ENCODE assay signal across 1 mouse cellular context in genomic region chr16:13818560-13819393, GRCm38 (mm10).
TF ChIP-seq lines count a peak whose summit lies in the region.

Ntan1 (plus strand) TSS chr16:13818845.

TF ChIP-seq in CH12.LX, 34 proteins besides CTCF, POLR2A, EP300 and RAD21 (continued from another document):
- peak; percentile 61; the same call in 1 of the 2 replicates for TF ChIP-seq MYC (IDR thresholded peaks at IDR 0.05; ENCODE audit: low read depth, low read length)
- no peak for TF ChIP-seq MAFK (IDR thresholded peaks at IDR 0.05; ENCODE audit: insufficient replicate concordance, low read length)
- TF ChIP-seq ELF1 (IDR thresholded peaks at IDR 0.05; ENCODE audit: low read depth, low read length): peak; percentile 87
- no peak; the same call in 1 of the 2 replicates for TF ChIP-seq POLR2AphosphoS2 (IDR thresholded peaks at IDR 0.05; ENCODE audit: low read depth, low read length)
- peak; percentile 73 for TF ChIP-seq BHLHE40 (IDR thresholded peaks at IDR 0.05; ENCODE audit: low read depth, low read length)
- peak; percentile 84 for TF ChIP-seq TCF12 (IDR thresholded peaks at IDR 0.05; ENCODE audit: low read depth, low read length)
- no peak for TF ChIP-seq ZNF384 (IDR thresholded peaks at IDR 0.05; ENCODE audit: low read depth, low read length)
- TF ChIP-seq JUND (conservative IDR thresholded peaks at IDR 0.05; ENCODE audit: low read depth, low read length): 0 out of 2 replicates have a peak, but pooled peaks have one; percentile 16
- TF ChIP-seq NRF1 (IDR thresholded peaks at IDR 0.05; ENCODE audit: low read depth, low read length): peak; percentile 51
- TF ChIP-seq SIN3A (IDR thresholded peaks at IDR 0.05; ENCODE audit: low read length): peak; percentile 87
- TF ChIP-seq ETS1 (conservative IDR thresholded peaks at IDR 0.05; ENCODE audit: low read depth, low read length): peak; percentile 71
- peak; percentile 95 for TF ChIP-seq HCFC1 (IDR thresholded peaks at IDR 0.05; ENCODE audit: low read depth, low read length)
- no peak for TF ChIP-seq USF1 (IDR thresholded peaks at IDR 0.05; ENCODE audit: low read depth, low read length)
